Mouse (Mus musculus): Measurements from ENCODE around the gene Prdm1.

DNA sequence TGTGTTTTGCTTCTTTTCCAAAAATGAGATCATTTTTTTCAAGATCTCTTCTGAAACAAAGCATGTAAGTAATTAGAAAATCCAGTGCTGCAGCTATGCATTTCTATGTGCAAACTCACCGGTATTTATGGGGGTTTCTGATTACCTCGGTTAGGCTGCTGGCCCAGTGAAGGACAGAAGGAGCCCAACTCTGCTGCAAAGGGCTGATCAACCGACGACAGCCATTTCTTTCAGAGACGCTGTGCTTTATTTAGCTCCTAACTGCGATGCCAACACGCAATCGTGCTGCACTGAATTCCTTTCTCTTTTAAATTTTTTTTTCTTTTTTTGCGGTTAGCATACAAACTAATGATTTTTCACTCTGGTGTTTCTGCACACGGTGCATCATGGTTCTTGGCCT, 126.7 kb downstream of the Prdm1 start:
- TF ChIP-seq POLR2A (IDR thresholded peaks at IDR 0.05; ENCODE audit: insufficient read depth, low read depth, low read length) = no peak
- TF ChIP-seq CTCF (IDR thresholded peaks at IDR 0.05; ENCODE audit: insufficient read depth, low read depth, low read length) = no peak

Measured in olfactory bulb, adult 2 months (tissue).